ENCODE assay signal across 25 mouse cellular contexts in genomic region chr1:130775691-130776331, GRCm38 (mm10). TPM values are rescaled to one million over a fixed set of nuclear protein-coding genes. Genes with fewer than 3 reads are reported as not detected.
DNase-seq lines count a peak whose midpoint lies in the region; ATAC-seq and TF ChIP-seq lines count a peak whose summit lies in the region.
"Had no signal": no experiment of that assay in that cellular context is flagged by ENCODE, and none has a peak within 500 bp of the region (broad histone marks: within the 10 kb centered on the region; RNA-seq: fewer than 3 reads in every experiment).

No protein-coding gene starts in this region.

- no peak overlapping the region for H3K4me3 ChIP-seq in embryonic facial prominence, embryonic 14.5 days (ENCODE audit: low read depth, low read length)
- H3K4me3 ChIP-seq in embryonic facial prominence, embryonic 10.5 days = no peak overlapping the region
- no peak overlapping the region for H3K4me3 ChIP-seq in kidney, postnatal 0 days (replicated peaks; ENCODE audit: low read depth, low read length)
- H3K4me3 ChIP-seq in midbrain, embryonic 11.5 days (ENCODE audit: low read depth, low read length) = no peak overlapping the region
- H3K4me3 ChIP-seq in midbrain, embryonic 10.5 days = no peak overlapping the region
- H3K4me3 ChIP-seq: forebrain, embryonic 10.5 days; heart, adult 2 months; heart, embryonic 15.5 days; hindbrain, embryonic 15.5 days; limb, embryonic 15.5 days; lung, embryonic 15.5 days; myocyte; neural tube, embryonic 13.5 days had no signal

- no peaks in the 10 kb centered on the region for H3K4me1 ChIP-seq in embryonic facial prominence, embryonic 14.5 days (ENCODE audit: control insufficient read depth, insufficient read depth, low read length)
- no peaks in the 10 kb centered on the region for H3K4me1 ChIP-seq in embryonic facial prominence, embryonic 10.5 days
- no peaks in the 10 kb centered on the region for H3K4me1 ChIP-seq in kidney, postnatal 0 days (replicated peaks; ENCODE audit: insufficient read depth, low read length)
- no peaks in the 10 kb centered on the region for H3K4me1 ChIP-seq in midbrain, embryonic 11.5 days (ENCODE audit: control insufficient read depth, insufficient read depth, low read length)
- H3K4me1 ChIP-seq in midbrain, embryonic 10.5 days = peaks cover 14% of the 10 kb centered on the region
- H3K4me1 ChIP-seq: forebrain, embryonic 10.5 days; heart, embryonic 15.5 days; hindbrain, embryonic 15.5 days; limb, embryonic 15.5 days; neural tube, embryonic 13.5 days had no signal

- no peak overlapping the region for H3K4me2 ChIP-seq in embryonic facial prominence, embryonic 14.5 days (ENCODE audit: low read depth, low read length)
- H3K4me2 ChIP-seq in kidney, postnatal 0 days (ENCODE audit: low read length) = no peak overlapping the region
- no peak overlapping the region for H3K4me2 ChIP-seq in midbrain, embryonic 11.5 days
- H3K4me2 ChIP-seq: heart, embryonic 15.5 days; hindbrain, embryonic 15.5 days; limb, embryonic 15.5 days; lung, embryonic 15.5 days; neural tube, embryonic 13.5 days had no signal

- ATAC-seq in embryonic facial prominence, embryonic 14.5 days (ENCODE audit: low read depth) = 0 out of 2 replicates have a peak, but pooled peaks have one; percentile 37
- no peak; the same call in 1 of the 2 replicates for ATAC-seq in kidney, postnatal 0 days (replicated peaks; ENCODE audit: low FRiP score, low read depth)
- 0 out of 2 replicates have a peak, but pooled peaks have one; percentile 20 for ATAC-seq in midbrain, embryonic 11.5 days (ENCODE audit: low FRiP score)
- ATAC-seq: midbrain, embryonic 16.5 days had no signal

- H3K27me3 ChIP-seq in embryonic facial prominence, embryonic 14.5 days (replicated peaks; ENCODE audit: control insufficient read depth, insufficient read depth, low read length) = no peaks in the 10 kb centered on the region
- H3K27me3 ChIP-seq in embryonic facial prominence, embryonic 10.5 days (replicated peaks; ENCODE audit: low read depth, poor library complexity, severe bottlenecking) = no peaks in the 10 kb centered on the region
- H3K27me3 ChIP-seq in kidney, postnatal 0 days (ENCODE audit: insufficient read depth, low read length) = no peaks in the 10 kb centered on the region
- no peaks in the 10 kb centered on the region for H3K27me3 ChIP-seq in midbrain, embryonic 11.5 days (ENCODE audit: control insufficient read depth, insufficient read depth, low read length)
- no peaks in the 10 kb centered on the region for H3K27me3 ChIP-seq in midbrain, embryonic 10.5 days (ENCODE audit: low read depth, poor library complexity, severe bottlenecking)
- H3K27me3 ChIP-seq: heart, embryonic 15.5 days; hindbrain, embryonic 15.5 days; limb, embryonic 15.5 days; lung, embryonic 15.5 days; neural tube, embryonic 13.5 days had no signal

- no peak for TF ChIP-seq CTCF in kidney, postnatal 0 days (IDR thresholded peaks at IDR 0.05; ENCODE audit: low read depth)

- DNase-seq in embryonic facial prominence, embryonic 14.5 days (ENCODE audit: low spot score) = peak; percentile 42
- DNase-seq in embryonic facial prominence, embryonic 10.5 days (ENCODE audit: low spot score) = no peak
- DNase-seq in kidney, postnatal 0 days (ENCODE audit: low spot score) = peak; percentile 21
- DNase-seq in kidney, postnatal 4 days = no peak
- peak; percentile 82 for DNase-seq in midbrain, embryonic 11.5 days (ENCODE audit: low spot score, missing footprints)
- DNase-seq in midbrain, embryonic 10.5 days (ENCODE audit: low spot score) = no peak
- no peak for DNase-seq in ovary, postnatal 10 days (ENCODE audit: low spot score)
- no peak for DNase-seq in retina, embryonic 14.5 days (ENCODE audit: low spot score)
- DNase-seq: adrenal gland, postnatal 36 days; cerebellum, adult 9-10 months; gastrocnemius, postnatal 36 days; heart, adult 2 months; heart, postnatal 36 days; left cerebral cortex, postnatal 4 days; right cerebral cortex, adult 18-20 months; right cerebral cortex, postnatal 4 days had no signal

- no peak overlapping the region for H3K27ac ChIP-seq in embryonic facial prominence, embryonic 14.5 days (replicated peaks; ENCODE audit: low read depth, low read length)
- H3K27ac ChIP-seq in embryonic facial prominence, embryonic 10.5 days (replicated peaks) = no peak overlapping the region
- peak overlapping the region; percentile 57; the same call in 1 of the 2 replicates for H3K27ac ChIP-seq in kidney, postnatal 0 days
- H3K27ac ChIP-seq in midbrain, embryonic 11.5 days (ENCODE audit: low read depth, low read length) = peak overlapping the region; percentile 30; the same call in 1 of the 2 replicates
- no peak overlapping the region; the same call in 1 of the 2 replicates for H3K27ac ChIP-seq in midbrain, embryonic 10.5 days (replicated peaks)
- H3K27ac ChIP-seq: forebrain, embryonic 10.5 days; heart, adult 2 months; heart, embryonic 15.5 days; hindbrain, embryonic 15.5 days; limb, embryonic 15.5 days; lung, embryonic 15.5 days; neural tube, embryonic 13.5 days had no signal

- H3K9me3 ChIP-seq in embryonic facial prominence, embryonic 14.5 days (ENCODE audit: control insufficient read depth, low read length) = no peaks in the 10 kb centered on the region
- no peaks in the 10 kb centered on the region for H3K9me3 ChIP-seq in embryonic facial prominence, embryonic 10.5 days
- no peaks in the 10 kb centered on the region for H3K9me3 ChIP-seq in kidney, postnatal 0 days (replicated peaks; ENCODE audit: low read length)
- H3K9me3 ChIP-seq in midbrain, embryonic 11.5 days (ENCODE audit: control insufficient read depth, low read length) = no peaks in the 10 kb centered on the region
- H3K9me3 ChIP-seq in midbrain, embryonic 10.5 days (replicated peaks) = no peaks in the 10 kb centered on the region
- H3K9me3 ChIP-seq: forebrain, embryonic 10.5 days; heart, embryonic 15.5 days; hindbrain, embryonic 15.5 days; limb, embryonic 15.5 days; lung, embryonic 15.5 days; neural tube, embryonic 13.5 days had no signal

- WGBS in embryonic facial prominence, embryonic 14.5 days = 73% methylated on average over 7 of the region's 7 CpGs
- 81% methylated on average over 7 of the region's 7 CpGs for WGBS in embryonic facial prominence, embryonic 10.5 days
- WGBS in kidney, postnatal 0 days = 66% methylated on average over 7 of the region's 7 CpGs
- WGBS in midbrain, embryonic 11.5 days = 78% methylated on average over 7 of the region's 7 CpGs
- 89% methylated on average over 7 of the region's 7 CpGs for WGBS in midbrain, embryonic 10.5 days

- no peaks in the 10 kb centered on the region for H3K36me3 ChIP-seq in embryonic facial prominence, embryonic 14.5 days (ENCODE audit: control insufficient read depth, insufficient read depth, low read length)
- H3K36me3 ChIP-seq in embryonic facial prominence, embryonic 10.5 days (replicated peaks) = no peaks in the 10 kb centered on the region
- no peaks in the 10 kb centered on the region for H3K36me3 ChIP-seq in kidney, postnatal 0 days (ENCODE audit: insufficient read depth, low read length)
- H3K36me3 ChIP-seq in midbrain, embryonic 11.5 days (ENCODE audit: control insufficient read depth, insufficient read depth, low read length) = no peaks in the 10 kb centered on the region
- H3K36me3 ChIP-seq in midbrain, embryonic 10.5 days = no peaks in the 10 kb centered on the region
- H3K36me3 ChIP-seq: forebrain, embryonic 10.5 days; heart, embryonic 15.5 days; hindbrain, embryonic 15.5 days; limb, embryonic 15.5 days; lung, embryonic 15.5 days; neural tube, embryonic 13.5 days had no signal

- H3K9ac ChIP-seq in embryonic facial prominence, embryonic 14.5 days (ENCODE audit: low read depth, low read length) = no peak overlapping the region
- no peak overlapping the region for H3K9ac ChIP-seq in kidney, postnatal 0 days (ENCODE audit: low read depth, low read length)
- H3K9ac ChIP-seq in midbrain, embryonic 11.5 days (ENCODE audit: low read length) = no peak overlapping the region
- H3K9ac ChIP-seq: heart, embryonic 15.5 days; hindbrain, embryonic 15.5 days; limb, embryonic 15.5 days; lung, embryonic 15.5 days; neural tube, embryonic 13.5 days had no signal

RNA-seq across cellular contexts. Expression of gene Fcamr, which starts 24.9 kb away (rescaled TPM):
- 0.13 and 0.22 TPM in 2 replicates for polyA plus RNA-seq in embryonic facial prominence, embryonic 14.5 days (2014; fragmentation: Nextera tagmentation; extraction: Ambion mirVana)
- polyA plus RNA-seq in embryonic facial prominence, embryonic 10.5 days (2016; fragmentation: Nextera tagmentation; extraction: Ambion mirVana) = not detected in 2 replicates
- polyA plus RNA-seq in kidney, postnatal 0 days (2015; fragmentation: Nextera tagmentation; extraction: Ambion mirVana) = 0.08 TPM in 1 of 2 replicates, not detected in the other
- not detected in 2 replicates for polyA plus RNA-seq in midbrain, embryonic 11.5 days (2014; fragmentation: Nextera tagmentation; extraction: Ambion mirVana)
- not detected in 2 replicates for polyA plus RNA-seq in midbrain, embryonic 10.5 days (2016; fragmentation: Nextera tagmentation; extraction: Ambion mirVana)
- polyA plus RNA-seq: forebrain, embryonic 10.5 days; hindbrain, embryonic 15.5 days; lung, embryonic 15.5 days; midbrain, embryonic 16.5 days; myocyte; neural tube, embryonic 13.5 days; thymus, postnatal 0 days had no signal

RNA-seq across cellular contexts. Expression of gene AA986860, which starts 44.0 kb away (rescaled TPM):
- 4.3 and 4.5 TPM in 2 replicates for polyA plus RNA-seq in embryonic facial prominence, embryonic 14.5 days (2014; fragmentation: Nextera tagmentation; extraction: Ambion mirVana)
- 0.47 and 0.72 TPM in 2 replicates for polyA plus RNA-seq in embryonic facial prominence, embryonic 10.5 days (2016; fragmentation: Nextera tagmentation; extraction: Ambion mirVana)
- polyA plus RNA-seq in kidney, postnatal 0 days (2015; fragmentation: Nextera tagmentation; extraction: Ambion mirVana) = 15.3 and 17.7 TPM in 2 replicates
- polyA plus RNA-seq in midbrain, embryonic 11.5 days (2014; fragmentation: Nextera tagmentation; extraction: Ambion mirVana) = 0.29 and 0.37 TPM in 2 replicates
- 0.42 TPM in 2 replicates for polyA plus RNA-seq in midbrain, embryonic 10.5 days (2016; fragmentation: Nextera tagmentation; extraction: Ambion mirVana)

RNA-seq across cellular contexts. Expression of gene Pfkfb2, which starts 46.8 kb away (rescaled TPM):
- 8.0 and 9.6 TPM in 2 replicates for polyA plus RNA-seq in embryonic facial prominence, embryonic 14.5 days (2014; fragmentation: Nextera tagmentation; extraction: Ambion mirVana)
- polyA plus RNA-seq in embryonic facial prominence, embryonic 10.5 days (2016; fragmentation: Nextera tagmentation; extraction: Ambion mirVana) = 4.2 and 4.6 TPM in 2 replicates
- 6.7 and 7.3 TPM in 2 replicates for polyA plus RNA-seq in kidney, postnatal 0 days (2015; fragmentation: Nextera tagmentation; extraction: Ambion mirVana)
- polyA plus RNA-seq in midbrain, embryonic 11.5 days (2014; fragmentation: Nextera tagmentation; extraction: Ambion mirVana) = 6.3 and 9.5 TPM in 2 replicates
- polyA plus RNA-seq in midbrain, embryonic 10.5 days (2016; fragmentation: Nextera tagmentation; extraction: Ambion mirVana) = 5.5 and 8.1 TPM in 2 replicates

RNA-seq across cellular contexts. Expression of gene Pigr, which starts 50.7 kb away (rescaled TPM):
- not detected in 2 replicates for polyA plus RNA-seq in embryonic facial prominence, embryonic 14.5 days (2014; fragmentation: Nextera tagmentation; extraction: Ambion mirVana)
- not detected in 2 replicates for polyA plus RNA-seq in embryonic facial prominence, embryonic 10.5 days (2016; fragmentation: Nextera tagmentation; extraction: Ambion mirVana)
- polyA plus RNA-seq in kidney, postnatal 0 days (2015; fragmentation: Nextera tagmentation; extraction: Ambion mirVana) = 0.05 and 0.11 TPM in 2 replicates
- polyA plus RNA-seq in midbrain, embryonic 11.5 days (2014; fragmentation: Nextera tagmentation; extraction: Ambion mirVana) = not detected in 2 replicates
- polyA plus RNA-seq in midbrain, embryonic 10.5 days (2016; fragmentation: Nextera tagmentation; extraction: Ambion mirVana) = not detected in 2 replicates
- polyA plus RNA-seq: forebrain, embryonic 10.5 days; heart, embryonic 15.5 days; hindbrain, embryonic 15.5 days; lung, embryonic 15.5 days; midbrain, embryonic 16.5 days; neural tube, embryonic 13.5 days had no signal

RNA-seq across cellular contexts. Expression of gene Yod1, which starts 58.7 kb away (rescaled TPM):
- polyA plus RNA-seq in embryonic facial prominence, embryonic 14.5 days (2014; fragmentation: Nextera tagmentation; extraction: Ambion mirVana) = 5.8 and 6.9 TPM in 2 replicates
- 9.2 and 10.6 TPM in 2 replicates for polyA plus RNA-seq in embryonic facial prominence, embryonic 10.5 days (2016; fragmentation: Nextera tagmentation; extraction: Ambion mirVana)
- polyA plus RNA-seq in kidney, postnatal 0 days (2015; fragmentation: Nextera tagmentation; extraction: Ambion mirVana) = 9.7 and 11.5 TPM in 2 replicates
- 11.7 and 13.6 TPM in 2 replicates for polyA plus RNA-seq in midbrain, embryonic 11.5 days (2014; fragmentation: Nextera tagmentation; extraction: Ambion mirVana)
- polyA plus RNA-seq in midbrain, embryonic 10.5 days (2016; fragmentation: Nextera tagmentation; extraction: Ambion mirVana) = 11.5 and 16.6 TPM in 2 replicates

Comparison
In these comparisons a context has a peak if more than half of its experiments do, and no peak if none do; other contexts are left out.
1. DNase-seq: peak in embryonic facial prominence, embryonic 14.5 days (single experiment), kidney, postnatal 0 days (single experiment) and midbrain, embryonic 11.5 days (single experiment); none in embryonic facial prominence, embryonic 10.5 days (single experiment), kidney, postnatal 4 days (0 of 2), midbrain, embryonic 10.5 days (single experiment), ovary, postnatal 10 days (single experiment) and retina, embryonic 14.5 days (single experiment).
2. H3K27ac ChIP-seq: peak in kidney, postnatal 0 days (single experiment) and midbrain, embryonic 11.5 days (single experiment); none in embryonic facial prominence, embryonic 14.5 days (single experiment), embryonic facial prominence, embryonic 10.5 days (single experiment) and midbrain, embryonic 10.5 days (single experiment).